Mouse (Mus musculus) E14TG2a.4 (cell line): Measurements from ENCODE around the gene Aph1a.
"Not testable (repeated sequence)": the region's sequence is repeated elsewhere in the genome, so short reads cannot be mapped to it uniquely, and the experiment has no call there.

Experiments
- CTCF ChIP-seq: conservative IDR thresholded peaks from 2 replicates; pipeline ENCODE4 v1.5.1; 2014; ENCODE audit warnings: low read length
- NANOG ChIP-seq: IDR thresholded peaks from 2 replicates; pipeline ENCODE4 v1.6.1; 2014; ENCODE audit warnings: borderline replicate concordance, low read length, mixed read lengths
- POU5F1 ChIP-seq: IDR thresholded peaks from 2 replicates; pipeline ENCODE4 v1.6.1; 2014; ENCODE audit warnings: low read length, borderline replicate concordance

- TF ChIP-seq CTCF, POU5F1, NANOG: not testable (repeated sequence)
Observed at GRCm38 (mm10) chr3:95857050-95857449, 36.7 kb upstream of the Aph1a start.
